Mouse (Mus musculus): ENCODE data around the gene Rpl27a.

- TF ChIP-seq TAL1 (conservative IDR thresholded peaks at IDR 0.05; ENCODE audit: low read depth, low read length) (no peak), GATA1 (IDR thresholded peaks at IDR 0.05; ENCODE audit: borderline replicate concordance, low read length) (no peak), CTCF (IDR thresholded peaks at IDR 0.05; ENCODE audit: low read depth, low read length) (no peak), GATA2 (IDR thresholded peaks at IDR 0.05; ENCODE audit: borderline replicate concordance, low read depth, low read length) (no peak), POLR2AphosphoS5 (IDR thresholded peaks at IDR 0.05; ENCODE audit: insufficient replicate concordance, low read depth, low read length) (no peak)
Measured at GRCm38 (mm10) chr7:109477926-109478325, 41.0 kb upstream of the Rpl27a start.
